Mouse (Mus musculus) embryonic facial prominence, embryonic 10.5 days (tissue): ENCODE measurements at regions not wholly inside any gene's neighbourhood (a gene's known extent, or its start where the extent isn't known, plus 50 kb on each side); places are given as distances from the start of the nearest gene placed in this dataset.

Experiments used
- DNase-seq: peaks from one replicate; pipeline ENCODE4 v3.0.0-alpha.2; 2017; ENCODE audit warnings: low spot score
- H3K27ac ChIP-seq: fragments of 300-500 bp; sonication (generic); replicated peaks from 2 replicates; pipeline ENCODE4 v1.5.1; 2016; ENCODE audit warnings: mild to moderate bottlenecking
- H3K27me3 ChIP-seq: fragments of 300-500 bp; sonication (generic); replicated peaks from 2 replicates; pipeline ENCODE4 v1.6.1; 2016; ENCODE audit warnings: low read depth, mild to moderate bottlenecking; ENCODE audit not compliant: poor library complexity, severe bottlenecking
- H3K36me3 ChIP-seq: fragments of 300-500 bp; sonication (generic); replicated peaks from 2 replicates; pipeline ENCODE4 v1.6.1; 2016; ENCODE audit warnings: mild to moderate bottlenecking, moderate library complexity
- H3K4me1 ChIP-seq: fragments of 300-500 bp; sonication (generic); 2 replicates; pipeline ENCODE4 v1.6.1; 2016
- H3K4me3 ChIP-seq: fragments of 300-500 bp; sonication (generic); 2 replicates; pipeline ENCODE4 v1.5.1; 2016; ENCODE audit warnings: mild to moderate bottlenecking, moderate library complexity
- H3K9me3 ChIP-seq: fragments of 300-500 bp; sonication (generic); 2 replicates; pipeline ENCODE4 v1.6.1; 2016; ENCODE audit warnings: mild to moderate bottlenecking
- WGBS: fragments of 180-500 bp; shearing (Covaris S2); methylation state at CpG from one replicate; pipeline ENCODE4 v1.1.7; 2016; 5-methylcytosine and 5-hydroxymethylcytosine counted together

DNA sequence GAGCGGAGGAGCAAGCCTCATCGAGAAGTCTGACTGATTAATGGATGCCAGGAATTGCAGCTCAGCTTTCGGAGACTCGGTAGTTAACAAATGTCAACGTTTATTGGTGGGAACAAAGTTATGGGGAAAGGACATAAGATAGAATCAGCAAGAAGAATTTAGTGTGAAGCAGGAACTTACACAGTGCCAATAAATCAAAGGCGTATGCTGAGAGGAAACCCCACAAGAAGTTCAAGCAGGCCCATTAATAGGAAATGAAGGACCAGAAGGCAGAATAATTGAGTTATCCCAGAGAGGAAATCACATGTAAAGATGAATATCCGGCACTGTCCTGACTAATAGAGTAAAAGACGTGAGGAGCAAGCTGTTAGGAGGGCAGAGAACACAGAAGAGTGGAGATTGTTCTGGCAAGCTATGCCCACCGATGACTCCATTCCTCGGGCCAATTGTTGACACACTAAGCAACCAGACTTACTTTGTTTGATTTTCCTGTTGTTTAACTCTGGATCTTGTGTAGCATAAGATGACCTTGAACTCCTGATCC is 293.4 kb upstream of the Pabpc6 start:
- no peak for DNase-seq
- Histone ChIP-seq H3K4me3 (no peak overlapping the region), H3K4me1 (no peaks in the 10 kb centered on the region), H3K27ac (no peak overlapping the region), H3K9me3 (no peaks in the 10 kb centered on the region), H3K36me3 (no peaks in the 10 kb centered on the region), H3K27me3 (no peaks in the 10 kb centered on the region)
- 86% methylated on average over 10 of the region's 10 CpGs for WGBS

DNA sequence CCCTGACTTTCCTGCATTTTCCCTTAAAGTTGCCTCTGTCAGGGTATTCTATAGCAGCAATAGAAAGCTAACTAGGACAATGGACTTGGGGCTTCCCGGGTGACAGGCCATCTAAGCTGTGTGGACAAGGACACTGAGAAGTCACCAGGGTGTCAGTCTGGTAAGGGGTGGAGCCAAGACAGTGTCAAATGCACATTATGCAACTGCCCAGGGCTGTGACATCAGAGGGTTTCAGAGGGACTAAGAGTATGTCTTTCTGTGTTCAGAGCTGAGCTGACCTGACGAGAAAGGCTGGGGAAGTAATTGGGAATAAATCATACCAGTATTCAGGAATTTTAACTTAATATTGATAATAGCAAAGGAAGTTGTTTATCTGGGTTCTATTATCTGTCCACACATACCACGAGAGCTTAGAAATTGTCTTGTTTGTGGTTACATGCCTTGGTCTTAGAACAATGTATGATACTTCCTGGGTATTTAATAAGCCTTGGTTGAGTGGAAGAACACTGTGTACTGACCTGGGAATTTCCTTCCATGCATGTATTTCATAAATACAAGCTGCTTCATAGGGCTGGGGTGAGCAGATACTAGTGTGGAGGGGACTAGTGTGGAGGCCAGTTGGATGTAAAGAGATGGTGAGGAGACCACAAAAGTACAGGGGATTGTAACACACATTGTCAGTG is 279.6 kb upstream of the Pabpc6 start:
- no peaks in the 10 kb centered on the region for H3K9me3 ChIP-seq
- 79% methylated on average over 3 of the region's 3 CpGs for WGBS
- H3K4me1 ChIP-seq, result no peaks in the 10 kb centered on the region
- no peak overlapping the region for H3K27ac ChIP-seq
- H3K4me3 ChIP-seq, result no peak overlapping the region
- H3K36me3 ChIP-seq, result no peaks in the 10 kb centered on the region
- DNase-seq, result no peak
- no peaks in the 10 kb centered on the region for H3K27me3 ChIP-seq

DNA sequence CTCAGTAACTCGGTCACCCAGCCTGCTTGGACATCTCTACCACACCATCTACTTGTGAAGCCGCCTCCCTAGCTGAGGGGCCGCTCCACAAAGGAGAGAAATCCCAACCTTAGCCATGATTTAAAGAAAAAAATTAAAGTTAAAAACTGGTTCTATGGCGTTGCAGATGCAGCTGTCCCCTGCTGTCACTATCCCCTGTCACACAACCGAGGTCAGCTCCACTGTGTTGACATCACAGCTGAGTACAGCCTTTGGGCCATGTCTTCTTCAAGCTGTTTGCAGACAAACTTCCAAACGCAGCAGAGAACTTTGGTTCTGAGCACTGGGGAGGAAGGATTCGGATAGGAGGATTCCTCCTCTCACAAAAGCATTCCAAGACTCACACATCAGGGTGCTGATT is 278.1 kb upstream of the Pabpc6 start:
- H3K9me3 ChIP-seq, result no peaks in the 10 kb centered on the region
- H3K27ac ChIP-seq, result no peak overlapping the region
- no peaks in the 10 kb centered on the region for H3K27me3 ChIP-seq
- no peaks in the 10 kb centered on the region for H3K4me1 ChIP-seq
- H3K4me3 ChIP-seq, result no peak overlapping the region
- no peak for DNase-seq
- WGBS, result 88% methylated on average over 7 of the region's 7 CpGs
- H3K36me3 ChIP-seq, result no peaks in the 10 kb centered on the region

DNA sequence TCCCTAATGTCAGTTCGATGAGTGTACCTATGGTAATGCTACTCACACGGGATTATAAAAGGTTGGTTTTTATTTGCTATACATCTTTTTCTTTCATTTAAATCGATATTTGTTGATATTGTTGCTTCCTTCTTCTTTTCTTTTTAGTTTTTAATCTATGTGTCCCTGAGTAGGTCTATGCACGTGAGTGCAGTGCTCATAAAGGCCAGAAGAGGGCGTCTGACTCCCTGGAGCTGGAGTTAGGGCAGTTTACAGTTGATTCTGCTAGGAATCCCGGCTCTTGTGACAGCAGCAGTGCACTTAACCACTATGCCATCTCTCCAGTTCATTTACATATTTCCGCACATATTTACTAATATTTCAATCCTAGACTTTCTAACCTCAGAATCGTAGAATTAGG is 275.0 kb upstream of the Pabpc6 start:
- Histone ChIP-seq H3K27me3 (no peaks in the 10 kb centered on the region), H3K27ac (no peak overlapping the region), H3K4me3 (no peak overlapping the region), H3K4me1 (peaks cover 6% of the 10 kb centered on the region; the same call in 1 of the 2 replicates), H3K9me3 (no peaks in the 10 kb centered on the region), H3K36me3 (no peaks in the 10 kb centered on the region)
- WGBS, result 85% methylated on average over 8 of the region's 8 CpGs
- DNase-seq, result no peak

DNA sequence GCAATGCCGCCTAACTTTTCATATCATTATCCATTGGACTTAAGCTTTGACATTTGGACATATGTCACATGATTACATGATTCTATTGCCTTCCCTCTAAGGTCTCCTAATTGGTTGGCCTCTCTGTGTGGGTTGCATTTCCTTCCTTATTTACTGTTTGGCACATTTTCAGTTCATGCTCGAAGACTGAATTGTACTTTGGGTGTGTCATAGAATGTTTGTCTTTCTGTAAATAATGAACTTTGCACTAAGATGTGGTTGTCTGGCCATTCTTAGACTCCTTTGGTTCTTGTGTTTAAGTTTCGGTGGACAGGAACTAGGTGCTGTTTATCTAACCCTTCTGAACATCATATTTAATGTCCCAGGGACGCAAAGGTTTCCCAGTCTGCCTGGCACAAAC is 272.7 kb upstream of the Pabpc6 start:
- H3K36me3 ChIP-seq, result no peaks in the 10 kb centered on the region
- H3K27me3 ChIP-seq, result no peaks in the 10 kb centered on the region
- no peak overlapping the region for H3K27ac ChIP-seq
- DNase-seq, result no peak
- H3K4me1 ChIP-seq, result peaks cover 17% of the 10 kb centered on the region; the same call in 1 of the 2 replicates
- no peak overlapping the region for H3K4me3 ChIP-seq
- WGBS, result 89% methylated on average over 4 of the region's 4 CpGs
- no peaks in the 10 kb centered on the region for H3K9me3 ChIP-seq

DNA sequence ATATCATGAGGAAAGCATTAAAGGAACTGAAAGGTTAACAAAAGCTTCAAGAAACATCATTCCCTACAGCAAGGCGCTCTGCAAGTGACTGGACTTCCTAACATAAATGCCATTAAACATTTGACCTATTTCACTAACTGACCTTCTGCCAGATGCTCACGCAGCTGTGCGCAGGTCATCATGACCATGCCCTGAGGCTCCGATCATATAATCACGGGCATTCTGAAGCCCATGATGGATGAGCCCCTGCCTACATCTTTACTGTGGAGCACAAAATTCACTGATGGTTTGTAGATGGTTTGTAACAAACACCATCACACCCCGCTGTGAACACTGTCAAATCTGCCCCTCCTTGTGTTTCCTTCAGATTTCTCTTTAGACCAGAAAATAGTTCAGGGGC is 270.1 kb upstream of the Pabpc6 start:
- H3K4me1 ChIP-seq, result peaks cover 17% of the 10 kb centered on the region; the same call in 1 of the 2 replicates
- 60% methylated on average over 6 of the region's 6 CpGs for WGBS
- no peaks in the 10 kb centered on the region for H3K27me3 ChIP-seq
- DNase-seq, result peak; percentile 34
- H3K4me3 ChIP-seq, result no peak overlapping the region
- H3K36me3 ChIP-seq, result no peaks in the 10 kb centered on the region
- no peaks in the 10 kb centered on the region for H3K9me3 ChIP-seq
- H3K27ac ChIP-seq, result no peak overlapping the region

DNA sequence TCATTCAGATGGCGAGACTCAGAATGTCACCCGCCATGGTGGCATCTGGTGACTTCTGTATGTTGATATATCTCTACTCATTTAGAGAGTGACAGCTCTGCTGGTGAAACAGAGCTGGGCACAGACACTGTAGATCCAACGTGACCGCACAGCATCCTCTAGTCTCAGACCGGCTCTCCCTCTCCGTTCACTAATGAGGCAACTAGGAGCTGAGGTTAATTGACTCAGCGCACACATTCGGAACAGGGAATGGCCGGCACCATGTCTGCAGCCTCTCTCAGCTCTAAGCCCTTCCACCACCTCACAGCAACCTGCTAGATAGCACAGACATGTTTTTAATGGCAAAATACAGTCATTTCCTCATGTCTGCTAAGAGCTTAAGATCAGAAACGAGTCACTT is 268.9 kb upstream of the Pabpc6 start:
- Histone ChIP-seq H3K9me3 (no peaks in the 10 kb centered on the region), H3K27ac (no peak overlapping the region), H3K4me1 (peaks cover 17% of the 10 kb centered on the region; the same call in 1 of the 2 replicates), H3K36me3 (no peaks in the 10 kb centered on the region), H3K27me3 (no peaks in the 10 kb centered on the region), H3K4me3 (no peak overlapping the region)
- WGBS, result 82% methylated on average over 10 of the region's 10 CpGs
- no peak for DNase-seq

DNA sequence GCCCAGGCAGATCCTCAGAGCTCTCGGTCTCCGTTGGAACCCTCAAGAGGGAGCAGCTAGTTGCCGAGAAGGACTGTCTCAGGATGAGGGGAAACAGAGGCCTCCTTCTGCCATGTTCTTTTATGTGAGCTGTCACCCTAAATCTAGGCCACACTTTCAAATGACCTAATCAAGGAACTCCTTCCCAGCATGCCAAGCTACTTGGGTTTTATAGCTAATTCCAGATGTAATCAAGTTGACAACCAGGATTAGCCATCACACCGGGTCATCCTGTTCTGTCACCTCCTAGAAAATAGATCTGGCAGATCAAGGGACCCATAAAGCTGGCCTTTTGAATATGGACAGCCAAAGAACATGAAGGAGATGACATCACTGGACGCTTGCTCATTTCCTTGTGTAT is 267.7 kb upstream of the Pabpc6 start:
- H3K36me3 ChIP-seq, result no peaks in the 10 kb centered on the region
- 80% methylated on average over 5 of the region's 5 CpGs for WGBS
- DNase-seq, result no peak
- H3K27me3 ChIP-seq, result no peaks in the 10 kb centered on the region
- H3K4me1 ChIP-seq, result peaks cover 17% of the 10 kb centered on the region; the same call in 1 of the 2 replicates
- H3K27ac ChIP-seq, result no peak overlapping the region
- no peak overlapping the region for H3K4me3 ChIP-seq
- no peaks in the 10 kb centered on the region for H3K9me3 ChIP-seq

DNA sequence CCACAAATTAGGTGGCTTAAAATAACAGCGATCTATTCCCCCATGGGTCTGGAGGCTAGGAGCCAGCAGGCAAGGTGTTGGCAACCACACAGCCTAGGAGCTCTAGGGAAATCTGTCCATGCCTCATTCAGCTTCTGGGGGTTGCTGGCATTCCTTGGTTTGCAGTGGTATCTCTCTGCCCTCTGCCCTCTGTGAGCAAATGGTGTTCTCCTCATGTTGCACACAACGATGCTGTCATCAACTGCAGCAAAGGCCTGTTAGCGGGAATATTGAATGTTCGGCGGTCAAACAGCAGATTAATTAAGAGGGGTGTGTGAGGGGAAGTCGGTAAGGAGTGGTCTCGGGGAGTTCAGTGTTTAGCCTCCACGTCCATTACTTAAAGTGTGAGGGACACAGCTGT is 262.7 kb upstream of the Pabpc6 start:
- 84% methylated on average over 8 of the region's 8 CpGs for WGBS
- no peak overlapping the region for H3K4me3 ChIP-seq
- DNase-seq, result no peak

DNA sequence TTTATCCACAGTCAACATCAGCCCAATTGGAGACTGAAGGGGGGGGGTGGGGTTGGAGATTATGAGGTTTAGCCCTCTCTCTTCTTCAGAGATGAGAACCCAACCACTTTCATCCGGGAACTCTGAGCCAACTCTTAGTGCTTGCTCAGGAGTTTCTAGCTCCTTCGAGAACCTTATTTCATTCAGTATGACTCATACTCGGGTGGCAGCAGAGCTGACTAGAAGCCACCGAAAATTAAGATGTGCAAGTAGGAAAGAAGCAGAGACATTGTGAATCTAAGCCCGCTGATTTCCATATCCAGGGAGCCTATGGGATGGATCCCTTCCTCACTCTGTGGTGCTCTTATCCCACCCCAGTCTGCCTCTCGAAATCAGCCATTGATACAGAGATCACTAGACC is 262.0 kb upstream of the Pabpc6 start:
- H3K36me3 ChIP-seq, result no peaks in the 10 kb centered on the region
- peaks cover 25% of the 10 kb centered on the region for H3K4me1 ChIP-seq
- WGBS, result 86% methylated on average over 6 of the region's 6 CpGs
- no peaks in the 10 kb centered on the region for H3K9me3 ChIP-seq
- H3K27ac ChIP-seq, result no peak overlapping the region
- no peak for DNase-seq
- H3K4me3 ChIP-seq, result no peak overlapping the region
- H3K27me3 ChIP-seq, result no peaks in the 10 kb centered on the region

More for the DNA sequence above, 262.7 kb upstream of the Pabpc6 start:
- peaks cover 25% of the 10 kb centered on the region for H3K4me1 ChIP-seq
- no peaks in the 10 kb centered on the region for H3K36me3 ChIP-seq
- no peaks in the 10 kb centered on the region for H3K27me3 ChIP-seq
- H3K9me3 ChIP-seq, result no peaks in the 10 kb centered on the region
- no peak overlapping the region for H3K27ac ChIP-seq

DNA sequence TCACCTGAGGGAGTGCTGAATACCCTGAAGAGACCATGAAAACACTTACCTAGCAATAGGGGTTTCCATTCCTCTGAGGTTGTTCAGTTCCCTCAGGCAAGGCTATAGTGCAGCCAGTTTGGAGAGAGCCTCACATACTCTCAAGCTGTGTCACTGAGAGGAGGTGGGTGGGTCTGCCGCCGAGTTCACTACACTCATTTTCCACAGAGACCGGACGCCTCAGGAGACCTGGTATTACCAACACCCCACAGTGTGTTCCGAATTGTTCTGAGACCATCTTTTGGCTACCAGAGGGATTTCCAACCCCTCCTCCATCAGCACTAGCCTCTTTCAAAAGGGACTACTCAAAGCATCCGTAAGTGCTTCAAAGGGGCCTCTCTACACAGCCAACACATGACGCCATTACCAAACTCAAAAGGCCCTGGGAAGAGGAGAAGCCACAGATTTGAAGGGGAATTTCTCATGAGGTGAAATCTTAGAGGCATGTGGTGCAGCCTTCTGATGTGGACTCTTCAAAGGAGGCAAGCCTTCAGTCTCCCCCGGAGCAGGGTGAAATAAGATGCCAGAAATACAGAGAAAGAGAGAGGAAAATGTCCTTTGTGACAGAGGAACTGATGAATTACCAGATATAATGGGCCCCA is 260.1 kb upstream of the Pabpc6 start:
- Histone ChIP-seq H3K9me3 (no peaks in the 10 kb centered on the region), H3K27ac (no peak overlapping the region), H3K36me3 (no peaks in the 10 kb centered on the region), H3K4me1 (peaks cover 25% of the 10 kb centered on the region), H3K4me3 (no peak overlapping the region), H3K27me3 (no peaks in the 10 kb centered on the region)
- 71% methylated on average over 8 of the region's 8 CpGs for WGBS
- DNase-seq, result no peak

DNA sequence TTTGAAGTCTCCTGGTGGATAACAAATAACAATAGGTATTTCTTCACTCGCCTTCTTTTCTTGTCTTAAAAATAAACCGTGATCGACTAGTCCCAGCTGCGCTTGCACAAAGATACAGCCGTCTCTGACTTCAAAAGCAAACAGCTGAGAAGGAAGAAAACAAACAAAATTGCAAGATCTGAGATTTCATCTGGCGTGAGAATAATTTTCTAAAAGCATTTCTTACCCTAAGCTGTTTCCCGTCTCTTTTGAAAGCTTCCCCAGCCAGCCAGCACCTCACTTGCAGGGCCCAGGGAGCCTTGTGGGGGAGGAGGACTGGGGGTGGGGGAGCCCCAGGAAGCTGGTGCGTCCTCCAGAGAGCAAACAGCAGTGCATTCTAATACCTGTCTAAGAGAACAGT is 258.2 kb upstream of the Pabpc6 start:
- H3K4me1 ChIP-seq, result peaks cover 25% of the 10 kb centered on the region
- H3K27ac ChIP-seq, result no peak overlapping the region
- no peaks in the 10 kb centered on the region for H3K9me3 ChIP-seq
- H3K36me3 ChIP-seq, result no peaks in the 10 kb centered on the region
- no peak overlapping the region for H3K4me3 ChIP-seq
- no peaks in the 10 kb centered on the region for H3K27me3 ChIP-seq
- no peak for DNase-seq
- WGBS, result 63% methylated on average over 8 of the region's 8 CpGs

DNA sequence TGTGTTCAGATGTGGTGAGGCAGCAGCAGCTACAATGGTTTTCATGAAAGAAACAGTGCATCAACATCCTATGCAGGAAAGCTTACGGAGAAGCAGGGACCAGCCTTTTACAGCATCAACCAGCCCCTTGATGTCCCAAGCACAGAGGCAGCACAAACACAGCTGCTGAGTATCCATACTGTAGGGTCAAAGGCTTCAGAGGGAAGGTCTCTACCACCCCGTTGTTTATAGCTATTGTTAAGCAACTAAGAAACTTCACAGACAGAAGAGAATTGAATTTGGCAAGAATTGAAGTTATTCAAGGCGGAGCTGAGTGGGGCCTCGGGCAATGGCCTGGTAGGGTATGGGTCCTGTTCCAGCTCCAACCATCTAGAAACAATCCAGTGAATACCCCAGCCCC is 256.8 kb upstream of the Pabpc6 start:
- WGBS, result 76% methylated on average over 4 of the region's 4 CpGs
- no peaks in the 10 kb centered on the region for H3K9me3 ChIP-seq
- peaks cover 25% of the 10 kb centered on the region for H3K4me1 ChIP-seq
- H3K4me3 ChIP-seq, result no peak overlapping the region
- no peak for DNase-seq
- H3K36me3 ChIP-seq, result no peaks in the 10 kb centered on the region
- no peak overlapping the region for H3K27ac ChIP-seq
- H3K27me3 ChIP-seq, result no peaks in the 10 kb centered on the region
